Mouse (Mus musculus) cortical plate, adult 2 months (tissue): ENCODE results near the gene Olfr107. TPM values are rescaled to one million over a fixed set of nuclear protein-coding genes. Genes with fewer than 3 reads are reported as not detected.

Experiments
- H3K27ac ChIP-seq: fragments of 200-500 bp; 2 replicates; pipeline ENCODE4 v1.5.1; 2012; ENCODE audit warnings: low read length, control low read depth, inconsistent platforms; ENCODE audit not compliant: insufficient read depth
- H3K4me1 ChIP-seq: fragments of 200-500 bp; 2 replicates; pipeline ENCODE4 v1.6.1; 2011; ENCODE audit warnings: low read length; ENCODE audit not compliant: control insufficient read depth, insufficient read depth
- H3K4me3 ChIP-seq: fragments of 200-500 bp; 2 replicates; pipeline ENCODE4 v1.5.1; 2011; ENCODE audit warnings: mild to moderate bottlenecking, low read length, control low read depth; ENCODE audit not compliant: insufficient read depth
- CTCF ChIP-seq: fragments of 200-500 bp; IDR thresholded peaks from 2 replicates; pipeline ENCODE4 v1.5.1; 2011; ENCODE audit warnings: mild to moderate bottlenecking, control low read depth, low read length; ENCODE audit not compliant: insufficient read depth; ENCODE audit errors: extremely low read depth
- POLR2A ChIP-seq: fragments of 200-500 bp; IDR thresholded peaks from 2 replicates; pipeline ENCODE4 v1.6.1; 2011; ENCODE audit warnings: mild to moderate bottlenecking, low read length, control low read depth; ENCODE audit not compliant: insufficient read depth; ENCODE audit errors: extremely low read depth
- polyA plus RNA-seq: library from polyadenylated mRNA; depleted of rRNA; stranded (reverse); fragments of >200 nt; gene quantifications from 2 replicates; pipeline ENCODE4 v1.2.3, GENCODE M21; 2012; rRNA removed

Olfr107 gene
- not detected in 2 replicates for polyA plus RNA-seq

GRCm38 (mm10) chr17:37398926-37399325 is at the start of gene Olfr107:
Gene Olfr107 (plus strand): TSS chr17:37399226.
- no peak within 1 kb of the TSS for H3K4me3 ChIP-seq
- TF ChIP-seq CTCF: no peak
- no peak for TF ChIP-seq POLR2A
- H3K27ac ChIP-seq: no peak within 1 kb of the TSS
- no peaks in the 10 kb centered on the region for H3K4me1 ChIP-seq

- Histone ChIP-seq H3K4me3 (no peak within 1 kb of the TSS), H3K27ac (no peak within 1 kb of the TSS), H3K4me1 (no peaks in the 10 kb centered on the region)
- TF ChIP-seq CTCF (no peak), POLR2A (no peak)
These were observed 39.7 kb upstream of the Olfr107 start, which contains the start of gene Olfr104-ps for GRCm38 (mm10) chr17:37359282-37359681. Gene Olfr104-ps (plus strand): TSS chr17:37359582.

GRCm38 (mm10) chr17:37378733-37379132 is 20.3 kb upstream of the Olfr107 start, which contains the start of gene Olfr105-ps:
Gene Olfr105-ps (plus strand): TSS chr17:37379033.
- Histone ChIP-seq H3K27ac (no peak within 1 kb of the TSS), H3K4me1 (no peaks in the 10 kb centered on the region), H3K4me3 (no peak within 1 kb of the TSS)
- TF ChIP-seq CTCF (no peak), POLR2A (no peak)

- Histone ChIP-seq H3K4me1 (no peaks in the 10 kb centered on the region), H3K27ac (no peak within 1 kb of the TSS), H3K4me3 (no peak within 1 kb of the TSS)
- no peak for TF ChIP-seq POLR2A
- TF ChIP-seq CTCF: no peak
These were observed 8.9 kb upstream of the Olfr107 start, which contains the start of gene Olfr106-ps for GRCm38 (mm10) chr17:37390093-37390492. Gene Olfr106-ps (plus strand): TSS chr17:37390393.

GRCm38 (mm10) chr17:37413380-37413779 is 14.4 kb downstream of the Olfr107 start:
- Histone ChIP-seq H3K27ac (no peak overlapping the region), H3K4me3 (no peak overlapping the region), H3K4me1 (no peaks in the 10 kb centered on the region)
- no peak for TF ChIP-seq CTCF

GRCm38 (mm10) chr17:37445180-37445579 is 46.2 kb downstream of the Olfr107 start, which contains the start of gene Olfr108:
Gene Olfr108 (plus strand): TSS chr17:37445480.
- H3K4me3 ChIP-seq: no peak within 1 kb of the TSS
- TF ChIP-seq POLR2A: no peak
- TF ChIP-seq CTCF: no peak
- H3K27ac ChIP-seq: no peak within 1 kb of the TSS
- H3K4me1 ChIP-seq: no peaks in the 10 kb centered on the region

Other genes starting within 250 kb of the Olfr107 start
- gene Olfr93, start 237.7 kb upstream of the Olfr107 start, polyA plus RNA-seq: not detected in 2 replicates
- gene Ubd, start 205.3 kb upstream of the Olfr107 start, polyA plus RNA-seq: not detected in 2 replicates
- gene Olfr94, start 198.2 kb upstream of the Olfr107 start, polyA plus RNA-seq: not detected in 2 replicates
- 0.02 TPM in 1 of 2 replicates, not detected in the other for gene Olfr95, start 186.1 kb upstream of the Olfr107 start, polyA plus RNA-seq
- not detected in 2 replicates for gene Olfr96, start 179.1 kb upstream of the Olfr107 start, polyA plus RNA-seq
- not detected in 2 replicates for gene Olfr97, start 161.9 kb upstream of the Olfr107 start, polyA plus RNA-seq
- gene Olfr98, start 135.5 kb upstream of the Olfr107 start, polyA plus RNA-seq: not detected in 2 replicates
- gene H2-M3, start 129.0 kb upstream of the Olfr107 start, polyA plus RNA-seq: 2.6 and 3.3 TPM in 2 replicates
- not detected in 2 replicates for gene Olfr99, start 115.8 kb upstream of the Olfr107 start, polyA plus RNA-seq
- gene Olfr101, start 94.9 kb upstream of the Olfr107 start, polyA plus RNA-seq: not detected in 2 replicates
- gene Olfr102, start 82.2 kb upstream of the Olfr107 start, polyA plus RNA-seq: not detected in 2 replicates
- not detected in 2 replicates for gene Olfr103, start 59.5 kb upstream of the Olfr107 start, polyA plus RNA-seq
- not detected in 2 replicates for gene Olfr104-ps, start 39.6 kb upstream of the Olfr107 start, polyA plus RNA-seq
- not detected in 2 replicates for gene Olfr105-ps, start 20.2 kb upstream of the Olfr107 start, polyA plus RNA-seq
- not detected in 2 replicates for gene Olfr106-ps, start 8.8 kb upstream of the Olfr107 start, polyA plus RNA-seq
- not detected in 2 replicates for gene Olfr108, start 46.3 kb downstream of the Olfr107 start, polyA plus RNA-seq
- not detected in 2 replicates for gene Olfr109, start 59.7 kb downstream of the Olfr107 start, polyA plus RNA-seq
- gene H2-M2, start 84.3 kb downstream of the Olfr107 start, polyA plus RNA-seq: not detected in 2 replicates
- gene Olfr110, start 93.2 kb downstream of the Olfr107 start, polyA plus RNA-seq: 0.15 and 0.19 TPM in 2 replicates
- gene Olfr111, start 108.8 kb downstream of the Olfr107 start, polyA plus RNA-seq: 0.15 and 0.42 TPM in 2 replicates
- gene Olfr112, start 170.2 kb downstream of the Olfr107 start, polyA plus RNA-seq: not detected in 2 replicates
- not detected in 2 replicates for gene Olfr113, start 178.4 kb downstream of the Olfr107 start, polyA plus RNA-seq
- gene Olfr114, start 193.5 kb downstream of the Olfr107 start, polyA plus RNA-seq: not detected in 2 replicates
- not detected in 2 replicates for gene Olfr115, start 227.9 kb downstream of the Olfr107 start, polyA plus RNA-seq
- not detected in 2 replicates for gene Olfr116, start 228.0 kb downstream of the Olfr107 start, polyA plus RNA-seq